Mouse (Mus musculus): Measurements from ENCODE around the gene Foxp4.
"Not testable (repeated sequence)": the region's sequence is repeated elsewhere in the genome, so short reads cannot be mapped to it uniquely, and the experiment has no call there.

GRCm38 (mm10) chr17:47851798-47852360, 72.6 kb downstream of the Foxp4 start:
- not testable (repeated sequence) for TF ChIP-seq NELFE (IDR thresholded peaks at IDR 0.05; ENCODE audit: low read depth, low read length); JUND (conservative IDR thresholded peaks at IDR 0.05; ENCODE audit: low read depth, low read length); MAFK (IDR thresholded peaks at IDR 0.05; ENCODE audit: insufficient replicate concordance, low read length); CTCF (conservative IDR thresholded peaks at IDR 0.05 in 1 of 2, IDR thresholded peaks at IDR 0.05 in 1 of 2; ENCODE audit: low read depth in 2 of 2, low read length in 2 of 2); MYC (IDR thresholded peaks at IDR 0.05; ENCODE audit: low read depth, low read length); POLR2A (IDR thresholded peaks at IDR 0.05; ENCODE audit: low read depth, low read length)
